Mouse (Mus musculus) limb, embryonic 14.5 days (tissue): Measurements from ENCODE around the gene Msantd1. TPM values are rescaled to one million over a fixed set of nuclear protein-coding genes. Genes with fewer than 3 reads are reported as not detected.

Experiments used
- ATAC-seq: fragments of 200-750 bp; cut with Nextera tagmentation; 2 replicates; pipeline ENCODE4 v1.8.0; 2017; ENCODE audit warnings: low read depth, moderate number of reproducible peaks, moderate TSS enrichment; ENCODE audit not compliant: low FRiP score
- DNase-seq: peaks from one replicate; pipeline ENCODE4 v3.0.0-alpha.2; 2015; ENCODE audit warnings: low spot score
- H3K27ac ChIP-seq: fragments of 300-500 bp; sonication (generic); replicated peaks from 2 replicates; pipeline ENCODE4 v1.5.1; 2014; ENCODE audit warnings: low read depth, mild to moderate bottlenecking, low read length, moderate library complexity, mixed read lengths
- H3K27me3 ChIP-seq: fragments of 300-500 bp; sonication (generic); 2 replicates; pipeline ENCODE4 v1.6.1; 2014; ENCODE audit warnings: low read length, mixed read lengths; ENCODE audit not compliant: control insufficient read depth, insufficient read depth
- H3K36me3 ChIP-seq: fragments of 300-500 bp; sonication (generic); 2 replicates; pipeline ENCODE4 v1.6.1; 2014; ENCODE audit warnings: mild to moderate bottlenecking, low read length, moderate library complexity, mixed read lengths; ENCODE audit not compliant: control insufficient read depth, insufficient read depth
- H3K4me1 ChIP-seq: fragments of 300-500 bp; sonication (generic); 2 replicates; pipeline ENCODE4 v1.6.1; 2014; ENCODE audit warnings: antibody characterized with exemption, low read length, mixed read lengths; ENCODE audit not compliant: control insufficient read depth, insufficient read depth
- H3K4me2 ChIP-seq: fragments of 300-500 bp; sonication (generic); replicated peaks from 2 replicates; pipeline ENCODE4 v1.6.1; 2014; ENCODE audit warnings: low read depth, mild to moderate bottlenecking, low read length, moderate library complexity; ENCODE audit not compliant: severe bottlenecking
- H3K4me3 ChIP-seq: fragments of 300-500 bp; sonication (generic); replicated peaks from 2 replicates; pipeline ENCODE4 v1.5.1; 2014; ENCODE audit warnings: low read length
- H3K9ac ChIP-seq: fragments of 300-500 bp; sonication (generic); 2 replicates; pipeline ENCODE4 v1.6.1; 2014; ENCODE audit warnings: mild to moderate bottlenecking, low read depth, low read length, moderate library complexity; ENCODE audit not compliant: severe bottlenecking
- H3K9me3 ChIP-seq: fragments of 300-500 bp; sonication (generic); 2 replicates; pipeline ENCODE4 v1.6.1; 2016; ENCODE audit warnings: low read length; ENCODE audit not compliant: control insufficient read depth
- POLR2A ChIP-seq: fragments of 200-500 bp; IDR thresholded peaks from 2 replicates; pipeline ENCODE4 v1.8.0; 2012; ENCODE audit warnings: inconsistent platforms, mild to moderate bottlenecking, moderate library complexity, borderline replicate concordance; ENCODE audit not compliant: insufficient read depth, insufficient read length; ENCODE audit errors: extremely low read depth
- WGBS: fragments of 180-500 bp; shearing (Covaris S2); extraction: QIAGEN DNeasy Blood & Tissue Kit; methylation state at CpG from one replicate; pipeline ENCODE4 v1.1.7; 2014; 5-methylcytosine and 5-hydroxymethylcytosine counted together
- polyA plus RNA-seq, 2 experiments: library from polyadenylated mRNA; depleted of rRNA in 1 of 2; stranded (reverse) in 1 of 2; unstranded in 1 of 2; fragments of >200 nt; fragmentation: Nextera tagmentation in 1 of 2; extraction: Ambion mirVana in 1 of 2; gene quantifications; 2 replicates each; pipeline versions ENCODE4 v1.2.1 to v1.2.3; 2012 to 2014

Gene Msantd1
- polyA plus RNA-seq, 2 experiments, result 0.77 to 5.8 TPM

DNA sequence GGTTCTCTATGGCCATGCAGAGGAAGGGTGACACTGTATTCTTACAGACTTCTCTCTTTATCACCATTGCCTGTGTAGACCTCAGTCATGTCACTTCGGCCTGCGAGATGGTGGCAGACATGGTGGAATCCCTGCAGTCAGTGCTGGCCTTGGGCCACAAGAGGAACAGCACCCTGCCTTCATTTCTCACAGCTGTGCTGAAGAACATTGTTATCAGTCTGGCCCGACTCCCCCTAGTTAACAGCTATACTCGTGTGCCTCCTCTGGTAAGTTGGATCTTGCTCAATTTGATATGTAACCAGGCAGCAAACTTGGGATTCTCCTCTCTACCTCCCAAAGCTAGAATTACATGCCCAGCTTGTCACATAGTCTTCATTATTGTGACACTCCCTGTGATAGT lies 18.6 kb upstream of the Msantd1 start:
- H3K36me3 ChIP-seq, result peaks cover 81% of the 10 kb centered on the region
- H3K9ac ChIP-seq, result no peak overlapping the region
- H3K4me3 ChIP-seq, result no peak overlapping the region
- no peaks in the 10 kb centered on the region for H3K27me3 ChIP-seq
- no peaks in the 10 kb centered on the region for H3K9me3 ChIP-seq
- H3K4me2 ChIP-seq, result no peak overlapping the region
- no peak for ATAC-seq
- TF ChIP-seq POLR2A, result no peak
- H3K27ac ChIP-seq, result no peak overlapping the region
- 92% methylated on average over 4 of the region's 4 CpGs for WGBS
- no peak for DNase-seq
- H3K4me1 ChIP-seq, result no peaks in the 10 kb centered on the region

DNA sequence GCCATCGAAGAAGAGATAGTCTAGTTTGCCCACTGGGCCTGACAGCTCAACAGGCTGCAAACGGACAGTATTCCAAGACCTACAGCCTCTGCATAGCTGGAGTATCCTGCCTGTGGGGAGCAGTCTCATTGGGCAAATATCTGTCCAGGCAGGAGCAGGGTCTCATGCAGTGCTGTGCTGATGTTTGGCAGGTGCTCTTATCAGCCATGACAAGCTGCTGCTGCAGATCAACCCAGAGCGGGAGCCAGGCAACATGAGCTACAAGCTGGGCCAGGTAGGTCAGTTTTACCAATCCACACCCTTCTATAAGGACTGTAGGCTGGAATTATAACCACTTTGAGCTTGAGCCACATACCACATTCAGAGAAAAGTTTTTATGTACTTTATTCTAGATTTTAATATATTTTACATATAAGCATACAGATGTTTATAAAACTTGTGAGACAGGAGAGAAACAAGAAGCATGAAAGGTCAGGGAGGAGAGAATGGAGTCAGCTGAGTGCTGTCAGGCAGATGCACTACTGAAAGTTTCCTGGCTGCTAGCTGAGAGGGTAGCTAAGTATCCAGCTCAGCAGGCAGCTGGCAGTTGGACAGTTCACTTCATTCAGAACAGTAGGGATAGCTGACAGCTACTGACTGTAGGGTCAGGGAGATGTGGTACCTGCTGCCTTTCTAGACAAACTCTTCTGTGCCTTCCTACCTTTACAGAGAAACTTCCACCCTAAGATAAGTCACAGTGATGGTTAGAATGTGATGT lies 10.9 kb upstream of the Msantd1 start:
- no peak for TF ChIP-seq POLR2A
- H3K27me3 ChIP-seq, result no peaks in the 10 kb centered on the region
- H3K9ac ChIP-seq, result no peak overlapping the region
- no peak overlapping the region for H3K4me2 ChIP-seq
- ATAC-seq (no peak), DNase-seq (no peak)
- H3K4me3 ChIP-seq, result no peak overlapping the region
- H3K27ac ChIP-seq, result no peak overlapping the region
- H3K4me1 ChIP-seq, result no peaks in the 10 kb centered on the region
- no peaks in the 10 kb centered on the region for H3K9me3 ChIP-seq
- 95% methylated on average over 2 of the region's 3 CpGs for WGBS
- H3K36me3 ChIP-seq, result peaks cover 83% of the 10 kb centered on the region

DNA sequence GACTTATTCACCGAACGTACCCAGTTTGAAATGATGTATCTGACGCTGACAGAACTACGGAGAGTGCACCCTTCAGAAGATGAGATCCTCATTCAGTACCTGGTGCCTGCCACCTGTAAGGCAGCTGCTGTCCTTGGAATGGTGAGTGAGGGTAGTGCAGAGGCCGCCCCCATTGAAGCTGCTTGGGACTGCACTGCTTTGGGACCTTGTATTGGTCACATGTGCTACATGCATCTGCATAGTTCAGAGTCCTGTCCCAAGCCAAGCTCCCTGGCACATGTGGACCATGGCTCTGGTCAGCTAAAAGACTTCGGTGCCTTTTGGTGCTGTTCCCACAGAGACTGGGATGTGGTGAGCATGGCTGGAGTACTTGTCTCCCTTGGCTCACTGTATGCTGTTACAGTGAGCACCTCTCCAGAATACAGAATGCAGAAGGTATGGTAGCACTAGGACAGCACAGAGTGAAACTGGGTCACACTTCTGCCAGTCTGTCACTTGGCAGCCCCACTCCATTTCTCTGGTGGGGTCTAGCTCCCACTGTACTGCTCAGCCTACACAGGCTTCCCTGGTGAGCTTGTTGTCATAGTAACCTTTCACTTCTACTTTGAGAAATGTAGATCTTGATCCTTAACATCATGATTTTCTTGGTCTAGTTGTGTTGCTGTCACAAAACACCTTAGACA lies 7.9 kb upstream of the Msantd1 start:
- Histone ChIP-seq H3K27ac (no peak overlapping the region), H3K4me2 (no peak overlapping the region), H3K4me1 (no peaks in the 10 kb centered on the region), H3K27me3 (no peaks in the 10 kb centered on the region), H3K9me3 (no peaks in the 10 kb centered on the region), H3K4me3 (no peak overlapping the region), H3K36me3 (peaks cover 74% of the 10 kb centered on the region), H3K9ac (no peak overlapping the region)
- DNase-seq (no peak), ATAC-seq (no peak)
- 96% methylated on average over 6 of the region's 6 CpGs for WGBS
- no peak for TF ChIP-seq POLR2A

DNA sequence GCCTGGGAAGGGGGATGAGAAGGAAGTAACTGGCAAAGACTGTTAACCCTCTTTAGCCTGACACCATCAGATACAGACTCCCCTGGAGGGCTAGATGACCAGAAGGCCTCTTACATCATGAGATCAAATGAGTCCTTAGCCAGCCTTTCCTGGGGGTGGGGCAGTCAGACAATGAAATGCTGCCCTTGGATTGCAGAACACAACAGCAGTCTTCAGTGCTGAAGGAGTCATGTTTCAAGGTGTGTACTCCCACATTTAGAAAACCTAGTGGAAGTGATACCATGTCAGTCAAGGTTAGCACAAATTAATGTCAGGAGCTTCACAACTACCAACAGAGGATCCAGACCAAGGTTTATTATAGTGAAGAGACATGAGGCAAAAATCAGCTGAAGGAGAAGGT lies 5.4 kb upstream of the Msantd1 start:
- DNase-seq, result no peak
- no peak overlapping the region for H3K27ac ChIP-seq

DNA sequence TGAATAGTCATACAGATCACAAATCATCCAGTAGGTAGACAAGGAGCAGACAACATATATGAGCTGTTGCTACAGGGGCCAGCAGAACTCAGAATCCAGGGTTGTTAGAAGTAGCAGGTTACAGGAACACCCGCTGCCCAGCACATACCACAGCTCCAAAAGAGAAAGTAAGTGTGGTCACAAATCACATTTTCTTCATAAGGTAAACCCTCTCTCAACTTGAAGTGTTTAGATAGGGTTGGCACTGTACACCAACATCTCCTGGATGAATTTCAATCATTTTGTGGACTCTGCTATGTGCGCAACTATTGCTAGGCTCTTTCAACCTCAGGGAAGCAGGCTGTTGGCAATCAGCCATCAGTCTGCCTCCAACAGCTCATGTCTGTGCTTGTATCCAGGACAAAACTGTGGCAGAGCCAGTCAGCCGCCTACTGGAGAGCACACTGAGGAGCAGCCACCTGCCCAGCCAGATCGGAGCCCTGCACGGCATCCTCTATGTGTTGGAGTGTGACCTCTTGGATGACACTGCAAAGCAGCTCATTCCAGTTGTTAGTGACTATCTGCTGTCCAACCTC lies 4.9 kb upstream of the Msantd1 start:
- H3K4me1 ChIP-seq, result no peaks in the 10 kb centered on the region
- 84% methylated on average over 5 of the region's 5 CpGs for WGBS
- H3K9me3 ChIP-seq, result no peaks in the 10 kb centered on the region
- ATAC-seq (no peak), DNase-seq (peak; percentile 61)
- TF ChIP-seq POLR2A, result no peak
- H3K4me3 ChIP-seq, result no peak overlapping the region
- no peak overlapping the region for H3K9ac ChIP-seq
- H3K36me3 ChIP-seq, result peaks cover 77% of the 10 kb centered on the region
- H3K27me3 ChIP-seq, result no peaks in the 10 kb centered on the region
- H3K27ac ChIP-seq, result no peak overlapping the region
- no peak overlapping the region for H3K4me2 ChIP-seq

More for the DNA sequence above, 5.4 kb upstream of the Msantd1 start:
- Histone ChIP-seq H3K9ac (no peak overlapping the region), H3K4me2 (no peak overlapping the region), H3K9me3 (no peaks in the 10 kb centered on the region), H3K27me3 (no peaks in the 10 kb centered on the region), H3K36me3 (peaks cover 77% of the 10 kb centered on the region), H3K4me1 (no peaks in the 10 kb centered on the region), H3K4me3 (no peak overlapping the region)
- TF ChIP-seq POLR2A, result no peak
- ATAC-seq, result no peak
